Mouse (Mus musculus) natural killer cell, adult 2 months (primary cell): ENCODE results near the gene 1600014C23Rik.

Source experiments
- DNase-seq, 2 experiments: peaks; one replicate each; pipeline ENCODE4 v3.0.0; 2022; ENCODE audit warnings: low spot score in 2 of 2

The 1600014C23Rik gene

DNA sequence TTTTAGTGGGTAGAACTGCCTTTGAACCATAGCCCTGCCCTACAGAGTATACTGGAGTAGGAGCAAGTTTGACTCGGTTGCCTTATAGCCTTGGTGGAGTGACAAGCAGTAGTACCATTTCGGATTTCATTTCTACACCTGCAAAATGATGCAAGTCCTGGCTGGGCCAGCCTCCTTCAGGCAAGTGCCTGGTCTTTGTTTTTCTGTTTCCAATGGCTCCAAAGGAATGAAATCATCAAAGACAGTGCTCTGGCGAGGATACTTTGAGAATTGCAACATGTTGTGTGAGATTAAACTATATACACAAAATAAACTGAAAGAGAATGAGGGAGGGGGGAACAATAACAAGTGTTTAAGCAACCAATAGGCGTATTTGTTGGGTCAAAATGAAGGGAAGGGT, 43.6 kb downstream of the 1600014C23Rik start:
- DNase-seq: no peak

DNA sequence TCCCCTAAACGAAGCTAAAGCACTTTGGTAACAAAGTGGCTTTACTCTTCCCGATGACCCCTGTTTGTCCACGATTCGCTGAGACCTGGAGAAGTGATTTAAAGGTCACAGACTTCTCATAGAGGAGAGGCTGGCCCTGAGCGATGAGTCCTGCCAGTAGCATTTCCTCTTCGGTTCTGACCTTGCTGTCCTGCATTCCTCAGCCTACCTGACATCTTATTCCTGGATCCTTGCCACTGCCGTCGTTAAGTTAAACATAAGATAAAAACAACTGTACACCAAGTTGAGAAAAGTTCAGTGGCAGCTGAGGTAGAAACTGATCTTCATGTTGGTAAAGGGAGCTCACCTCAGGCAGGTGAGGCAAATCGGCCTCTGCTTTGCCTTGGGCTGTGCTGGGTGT, 44.5 kb downstream of the 1600014C23Rik start:
- DNase-seq: no peak

DNA sequence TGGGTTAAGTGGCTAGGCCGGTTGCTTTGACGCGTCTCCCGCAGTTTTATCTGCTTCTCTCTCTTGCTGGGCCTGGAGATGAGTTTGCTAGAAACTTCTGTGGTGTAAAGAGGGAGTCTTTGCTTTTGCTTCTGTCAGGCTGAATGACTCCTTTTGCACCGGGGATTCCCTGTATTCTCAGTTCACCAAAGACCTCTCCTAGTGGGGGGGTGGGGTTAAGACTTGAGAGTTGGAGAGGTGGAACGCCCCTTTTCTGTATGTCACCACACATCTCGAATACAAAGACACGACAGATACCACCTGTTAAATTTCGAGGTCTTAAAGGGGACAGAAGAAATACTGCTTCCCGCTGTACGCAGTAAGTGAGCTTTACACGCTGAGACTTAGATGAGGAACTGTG, 46.9 kb downstream of the 1600014C23Rik start, which contains the start of gene Tmem63b:
Gene Tmem63b (minus strand): TSS at position 190 of the 400 bp plus-strand sequence.
- peak; percentile 49 to 52 for DNase-seq

DNA sequence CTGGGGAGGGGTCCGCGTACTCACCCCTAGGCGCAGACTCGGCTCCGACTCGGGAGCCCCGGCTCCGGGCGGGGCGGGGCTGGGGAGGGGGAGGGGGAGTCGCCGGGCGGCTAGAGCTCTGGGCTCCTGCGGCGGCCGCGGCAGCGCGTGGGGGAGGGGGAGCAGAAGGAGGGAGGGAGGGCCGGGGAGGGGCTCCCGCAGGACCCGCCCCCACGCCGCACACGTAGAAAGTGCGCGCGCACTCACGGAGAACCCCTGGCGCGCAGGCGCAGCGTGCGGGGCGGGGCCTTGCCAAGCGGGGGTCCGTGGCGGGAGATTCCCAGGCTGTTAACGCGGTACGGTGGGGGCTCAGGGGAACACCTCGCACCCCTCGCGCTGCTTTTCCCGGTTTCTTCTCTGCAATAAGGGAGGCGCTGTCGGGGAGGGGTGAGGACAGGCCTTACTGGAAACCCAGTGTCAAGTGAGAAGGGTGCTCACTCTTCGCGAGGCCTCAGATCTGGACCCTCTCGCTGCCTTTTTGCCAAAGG, 47.5 kb downstream of the 1600014C23Rik start, which contains the start of gene Mrpl14:
Gene Mrpl14 (plus strand): TSS at position 230 of the 527 bp plus-strand sequence.
- peak; percentile 83 to 88 for DNase-seq

DNA sequence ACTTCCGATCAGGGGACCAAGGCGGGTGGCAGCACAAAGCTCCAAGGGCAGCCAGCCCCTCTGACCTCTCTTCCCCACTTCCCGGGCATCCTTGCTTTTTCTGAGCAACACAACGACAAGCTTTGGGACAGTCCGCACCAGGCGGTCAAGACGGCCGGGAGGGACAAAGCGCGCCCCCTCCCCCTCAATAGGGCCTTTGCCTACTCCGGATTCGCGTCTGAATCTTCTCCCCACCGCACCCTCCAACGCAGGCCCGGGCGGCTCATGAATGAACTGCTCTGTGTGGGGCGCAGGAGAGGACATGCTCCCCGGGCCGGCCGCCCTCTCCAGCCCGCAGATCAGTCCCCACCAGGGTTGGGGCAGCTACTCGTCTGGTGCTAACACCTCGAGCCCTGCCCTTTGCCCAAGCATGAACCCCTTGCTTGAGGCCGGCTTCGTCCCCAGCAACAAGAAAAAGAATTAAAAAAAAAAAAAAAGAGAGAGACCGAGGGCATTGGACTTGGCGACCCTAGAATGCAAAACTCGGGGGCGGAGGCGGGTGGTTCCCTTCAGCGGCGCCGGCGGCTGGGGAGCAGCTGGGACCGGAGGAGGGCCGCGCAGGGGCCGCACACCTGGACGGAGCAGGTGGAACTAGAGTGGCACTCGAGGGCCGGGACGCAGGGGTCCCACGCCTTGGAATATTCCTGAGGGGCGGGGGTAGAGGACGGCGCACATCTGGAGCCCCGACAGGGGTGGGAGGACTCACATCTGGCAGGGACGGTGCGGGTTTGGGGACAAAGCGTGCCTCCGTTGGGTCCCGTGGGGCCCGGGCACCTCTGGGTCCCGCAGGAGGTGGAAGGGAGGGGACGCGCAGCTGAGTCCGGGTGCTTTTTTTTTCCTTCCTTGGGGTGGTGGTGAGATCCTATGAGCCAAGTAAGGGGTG, 48.2 kb downstream of the 1600014C23Rik start:
- peak; percentile 21 to 30 for DNase-seq

DNA sequence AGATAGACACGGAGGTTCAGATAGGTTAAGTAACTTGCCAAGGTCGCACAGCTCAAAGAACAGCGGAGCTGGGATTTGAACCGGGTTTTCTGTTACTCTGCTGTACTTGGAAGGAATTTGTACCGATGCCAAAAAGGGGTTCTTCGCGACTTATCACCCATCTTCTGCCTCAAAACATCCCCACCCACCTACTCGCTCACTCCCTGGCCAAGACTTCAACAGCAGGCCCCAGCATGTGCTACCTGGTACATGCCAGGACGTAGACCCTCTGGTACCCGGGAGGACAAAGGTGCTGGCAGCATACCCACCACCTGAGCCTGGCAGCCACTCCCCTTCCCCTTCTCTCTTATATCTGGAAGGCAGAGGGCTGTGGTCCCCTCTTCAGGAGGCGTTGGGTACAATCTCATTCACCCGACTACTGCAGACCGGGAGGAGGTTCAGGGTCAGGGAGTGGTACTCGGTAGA, 48.9 kb downstream of the 1600014C23Rik start:
- DNase-seq: no peak
